Mouse (Mus musculus) kidney, embryonic 16.5 days (tissue): ENCODE data around the gene Nxf3. TPM values are rescaled to one million over a fixed set of nuclear protein-coding genes. Genes with fewer than 3 reads are reported as not detected.
A peak's percentile ranks its signal among the peaks of the same experiment; 100 is the strongest.
"Not testable (repeated sequence)": the region's sequence is repeated elsewhere in the genome, so short reads cannot be mapped to it uniquely, and the experiment has no call there.

ENCODE experiments used
- ATAC-seq: fragments of 200-750 bp; cut with Nextera tagmentation; 2 replicates; pipeline ENCODE4 v1.8.0; 2017; ENCODE audit warnings: moderate TSS enrichment; ENCODE audit not compliant: low FRiP score, low TSS enrichment
- H3K27ac ChIP-seq: fragments of 300-500 bp; sonication (generic); 2 replicates; pipeline ENCODE4 v1.5.1; 2014; ENCODE audit warnings: low read length
- H3K27me3 ChIP-seq: fragments of 300-500 bp; sonication (generic); 2 replicates; pipeline ENCODE4 v1.6.1; 2014; ENCODE audit warnings: low read length, control low read depth, mixed read lengths; ENCODE audit not compliant: insufficient read depth
- H3K36me3 ChIP-seq: fragments of 300-500 bp; sonication (generic); 2 replicates; pipeline ENCODE4 v1.6.1; 2014; ENCODE audit warnings: low read length, control low read depth, mixed read lengths; ENCODE audit not compliant: insufficient read depth
- H3K4me1 ChIP-seq: fragments of 300-500 bp; sonication (generic); 2 replicates; pipeline ENCODE4 v1.6.1; 2014; ENCODE audit warnings: low read length, control low read depth, mixed read lengths; ENCODE audit not compliant: insufficient read depth
- H3K4me2 ChIP-seq: fragments of 300-500 bp; sonication (generic); replicated peaks from 2 replicates; pipeline ENCODE4 v1.6.1; 2014; ENCODE audit warnings: low read depth, low read length
- H3K4me3 ChIP-seq: fragments of 300-500 bp; sonication (generic); 2 replicates; pipeline ENCODE4 v1.5.1; 2014; ENCODE audit warnings: mild to moderate bottlenecking, low read length
- H3K9ac ChIP-seq: fragments of 300-500 bp; sonication (generic); replicated peaks from 2 replicates; pipeline ENCODE4 v1.6.1; 2014; ENCODE audit warnings: low read length
- H3K9me3 ChIP-seq: fragments of 300-500 bp; sonication (generic); 2 replicates; pipeline ENCODE4 v1.6.1; 2016; ENCODE audit warnings: low read length, control low read depth
- WGBS: fragments of 180-500 bp; shearing (Covaris S2); extraction: QIAGEN DNeasy Blood & Tissue Kit; methylation state at CpG from one replicate; pipeline ENCODE4 v1.1.7; 2014; 5-methylcytosine and 5-hydroxymethylcytosine counted together
- polyA plus RNA-seq: library from polyadenylated mRNA; unstranded; fragments of >200 nt; fragmentation: Nextera tagmentation; extraction: Ambion mirVana; gene quantifications from 2 replicates; pipeline ENCODE4 v1.2.1, GENCODE M21; 2015

The Nxf3 gene
- polyA plus RNA-seq, 1 experiment from 2014 or later = not detected

GRCm38 (mm10) chrX:136092497-136093279 lies 7.6 kb upstream of the Nxf3 start:
- ATAC-seq = no peak
- Histone ChIP-seq H3K4me1 (no peaks in the 10 kb centered on the region), H3K9ac (no peak overlapping the region), H3K27me3 (peaks cover 13% of the 10 kb centered on the region; the same call in 1 of the 2 replicates), H3K36me3 (no peaks in the 10 kb centered on the region), H3K9me3 (no peaks in the 10 kb centered on the region), H3K4me3 (no peak overlapping the region), H3K4me2 (no peak overlapping the region), H3K27ac (no peak overlapping the region)
- WGBS = 50% methylated on average over 2 of the region's 2 CpGs

- H3K9me3 ChIP-seq, H3K9ac ChIP-seq, H3K36me3 ChIP-seq, H3K4me1 ChIP-seq, H3K27me3 ChIP-seq, H3K27ac ChIP-seq: not testable (repeated sequence)
- Histone ChIP-seq H3K4me3 (peak within 1 kb of the TSS; percentile 31), H3K4me2 (peak within 1 kb of the TSS; percentile 38)
- 10% methylated on average over 6 of the region's 32 CpGs for WGBS
- peak; percentile 98 for ATAC-seq
Observed at GRCm38 (mm10) chrX:136068020-136068419, 17.0 kb downstream of the Nxf3 start, which contains the start of gene Bex2. Gene Bex2, minus strand, starts transcription at chrX:136068236.

- peak; percentile 76 for ATAC-seq
- 21% methylated on average over 17 of the region's 48 CpGs for WGBS
- not testable (repeated sequence) for H3K36me3 ChIP-seq, H3K27me3 ChIP-seq, H3K9me3 ChIP-seq, H3K4me1 ChIP-seq, H3K9ac ChIP-seq, H3K27ac ChIP-seq
- Histone ChIP-seq H3K4me3 (peak overlapping the region; percentile 31), H3K4me2 (peak overlapping the region; percentile 38)
Observed at GRCm38 (mm10) chrX:136067201-136067991, 17.7 kb downstream of the Nxf3 start.

- Histone ChIP-seq H3K9me3 (no peaks in the 10 kb centered on the region), H3K9ac (no peak overlapping the region), H3K27ac (no peak overlapping the region), H3K4me2 (no peak overlapping the region), H3K4me3 (no peak overlapping the region), H3K27me3 (peaks cover 5% of the 10 kb centered on the region), H3K36me3 (no peaks in the 10 kb centered on the region), H3K4me1 (no peaks in the 10 kb centered on the region)
- no peak for ATAC-seq
- whole genome bisulfite sequencing = 74% methylated on average over 1 of the region's 1 CpGs
Observed at GRCm38 (mm10) chrX:136060698-136061097, 24.4 kb downstream of the Nxf3 start.

- Histone ChIP-seq H3K27ac (no peak overlapping the region), H3K4me3 (no peak overlapping the region), H3K27me3 (peaks cover 15% of the 10 kb centered on the region; the same call in 1 of the 2 replicates), H3K36me3 (no peaks in the 10 kb centered on the region), H3K9me3 (no peaks in the 10 kb centered on the region), H3K9ac (no peak overlapping the region), H3K4me1 (no peaks in the 10 kb centered on the region), H3K4me2 (no peak overlapping the region)
- 75% methylated on average over 2 of the region's 2 CpGs for WGBS
- no peak for ATAC-seq
Observed at GRCm38 (mm10) chrX:136051219-136051618, 33.8 kb downstream of the Nxf3 start.

DNA sequence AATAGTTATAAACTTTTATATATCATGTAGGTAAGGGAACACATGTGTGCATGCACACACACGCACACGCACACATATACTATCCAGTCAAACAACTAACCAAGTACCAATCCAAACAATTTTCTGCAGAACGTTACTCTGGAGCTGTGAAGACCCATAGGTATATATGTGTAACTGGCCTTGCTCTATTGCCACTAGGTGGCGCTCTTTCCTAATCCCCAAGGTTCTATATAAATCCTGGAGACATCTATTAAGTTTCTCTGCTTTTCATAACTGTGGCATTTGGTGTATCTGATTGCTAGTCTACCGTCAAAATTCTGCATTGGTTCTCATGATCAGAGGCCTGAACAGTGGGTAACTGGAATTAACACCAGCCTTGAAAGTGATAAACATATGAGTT lies 37.5 kb downstream of the Nxf3 start:
- 17% methylated on average over 5 of the region's 5 CpGs for WGBS
- Histone ChIP-seq H3K4me3 (no peak overlapping the region), H3K27ac (no peak overlapping the region), H3K9ac (no peak overlapping the region), H3K4me1 (no peaks in the 10 kb centered on the region), H3K9me3 (no peaks in the 10 kb centered on the region), H3K36me3 (no peaks in the 10 kb centered on the region), H3K4me2 (no peak overlapping the region), H3K27me3 (peaks cover 19% of the 10 kb centered on the region; the same call in 1 of the 2 replicates)
- peak; percentile 51; the same call in 1 of the 2 replicates for ATAC-seq

- Histone ChIP-seq H3K36me3 (no peaks in the 10 kb centered on the region), H3K9ac (no peak overlapping the region), H3K27ac (no peak overlapping the region), H3K4me1 (no peaks in the 10 kb centered on the region), H3K27me3 (peaks cover 16% of the 10 kb centered on the region; the same call in 1 of the 2 replicates), H3K4me2 (no peak overlapping the region), H3K9me3 (no peaks in the 10 kb centered on the region), H3K4me3 (no peak overlapping the region)
- 80% methylated on average over 1 of the region's 1 CpGs for WGBS
- ATAC-seq = no peak
Observed at GRCm38 (mm10) chrX:136043726-136044125, 41.3 kb downstream of the Nxf3 start.

- H3K9ac ChIP-seq, H3K4me1 ChIP-seq, H3K27me3 ChIP-seq, H3K27ac ChIP-seq, H3K9me3 ChIP-seq, H3K36me3 ChIP-seq: not testable (repeated sequence)
- WGBS = 29% methylated on average over 14 of the region's 49 CpGs
- peak within 1 kb of the TSS; percentile 50 for H3K4me2 ChIP-seq
- ATAC-seq = peak; percentile 94
- peak within 1 kb of the TSS; percentile 36 for H3K4me3 ChIP-seq
Observed at GRCm38 (mm10) chrX:136032799-136033763, 52.0 kb downstream of the Nxf3 start, which contains the start of gene Arxes1. Gene Arxes1, plus strand, starts transcription at chrX:136033367.

GRCm38 (mm10) chrX:136030331-136030730 lies 54.7 kb downstream of the Nxf3 start:
- Histone ChIP-seq H3K9me3 (no peaks in the 10 kb centered on the region), H3K27ac (no peak overlapping the region), H3K4me3 (no peak overlapping the region), H3K27me3 (peaks cover 2% of the 10 kb centered on the region; the same call in 1 of the 2 replicates), H3K9ac (no peak overlapping the region), H3K4me1 (0 out of 2 replicates have a peak, but pooled peaks cover 2% of the 10 kb centered on the region), H3K4me2 (no peak overlapping the region), H3K36me3 (no peaks in the 10 kb centered on the region)
- ATAC-seq = no peak
- WGBS = 72% methylated on average over 1 of the region's 1 CpGs
